19 mouse cellular contexts compared by ENCODE assay signal in genomic region chr11:84258053-84258710, GRCm38 (mm10).
DNase-seq lines count a peak whose midpoint lies in the region; ATAC-seq and TF ChIP-seq lines count a peak whose summit lies in the region.
"Had no signal": no experiment of that assay in that cellular context is flagged by ENCODE, and none has a peak within 500 bp of the region (broad histone marks: within the 10 kb centered on the region; RNA-seq: fewer than 3 reads in every experiment).

No protein-coding gene starts in this region.

- peak; percentile 81 for ATAC-seq in lung, embryonic 14.5 days (ENCODE audit: insufficient read depth)
- peak; percentile 57; the same call in 1 of the 2 replicates for ATAC-seq in liver, embryonic 14.5 days (ENCODE audit: insufficient read depth)
- ATAC-seq in forebrain, embryonic 14.5 days = no peak
- ATAC-seq: forebrain, embryonic 16.5 days had no signal

- H3K9me3 ChIP-seq in lung, embryonic 14.5 days (ENCODE audit: low read depth, low read length) = no peaks in the 10 kb centered on the region
- H3K9me3 ChIP-seq in liver, embryonic 14.5 days (ENCODE audit: control insufficient read depth, low read length) = no peaks in the 10 kb centered on the region
- no peaks in the 10 kb centered on the region for H3K9me3 ChIP-seq in forebrain, embryonic 14.5 days (replicated peaks; ENCODE audit: control insufficient read depth, low read length)
- H3K9me3 ChIP-seq: embryonic facial prominence, embryonic 12.5 days; heart, embryonic 12.5 days; hindbrain, embryonic 10.5 days had no signal

- no peaks in the 10 kb centered on the region for H3K4me1 ChIP-seq in lung, embryonic 14.5 days (ENCODE audit: insufficient read depth)
- no peaks in the 10 kb centered on the region for H3K4me1 ChIP-seq in liver, embryonic 14.5 days (replicated peaks; ENCODE audit: control insufficient read depth in 2 of 2, insufficient read depth in 2 of 2, low read length in 1 of 2)
- H3K4me1 ChIP-seq in forebrain, embryonic 14.5 days (ENCODE audit: control insufficient read depth, insufficient read depth, low read length) = no peaks in the 10 kb centered on the region
- H3K4me1 ChIP-seq: embryonic facial prominence, embryonic 12.5 days; hindbrain, embryonic 10.5 days had no signal

- peaks cover 48% of the 10 kb centered on the region for H3K36me3 ChIP-seq in lung, embryonic 14.5 days (ENCODE audit: insufficient read depth)
- peaks cover 6% of the 10 kb centered on the region for H3K36me3 ChIP-seq in liver, embryonic 14.5 days (replicated peaks; ENCODE audit: control insufficient read depth, insufficient read depth, low read depth)
- H3K36me3 ChIP-seq in forebrain, embryonic 14.5 days (ENCODE audit: control insufficient read depth, insufficient read depth, low read length) = peaks cover 35% of the 10 kb centered on the region

- 70% methylated on average over 4 of the region's 4 CpGs for WGBS in lung, embryonic 14.5 days
- WGBS in liver, embryonic 14.5 days (ENCODE audit: insufficient replicate concordance) = 31% methylated on average over 4 of the region's 4 CpGs
- WGBS in forebrain, embryonic 14.5 days = 84% methylated on average over 4 of the region's 4 CpGs

- H3K4me2 ChIP-seq in lung, embryonic 14.5 days = no peak overlapping the region
- H3K4me2 ChIP-seq in liver, embryonic 14.5 days (ENCODE audit: low read depth) = no peak overlapping the region
- H3K4me2 ChIP-seq in forebrain, embryonic 14.5 days (ENCODE audit: low read length) = no peak overlapping the region
- H3K4me2 ChIP-seq: embryonic facial prominence, embryonic 12.5 days; heart, embryonic 12.5 days; hindbrain, embryonic 14.5 days had no signal

- H3K9ac ChIP-seq in lung, embryonic 14.5 days = no peak overlapping the region
- H3K9ac ChIP-seq in liver, embryonic 14.5 days (replicated peaks) = no peak overlapping the region
- H3K9ac ChIP-seq in forebrain, embryonic 14.5 days (ENCODE audit: low read length) = no peak overlapping the region
- H3K9ac ChIP-seq: embryonic facial prominence, embryonic 12.5 days; heart, embryonic 12.5 days; hindbrain, embryonic 14.5 days had no signal

- DNase-seq in lung, embryonic 14.5 days = peak; percentile 6
- no peak for DNase-seq in lung, postnatal 10 days
- DNase-seq in c-Kit-positive CD71-positive TER-119-negative erythroid progenitor cells, embryonic 14.5 days (ENCODE audit: low read depth) = peak; percentile 15
- peak in 2 of 3 experiments; percentile 6 to 18 for DNase-seq in liver, embryonic 14.5 days (ENCODE audit: low read depth in 3 of 3, low spot score in 3 of 3)
- DNase-seq in forebrain, embryonic 14.5 days (ENCODE audit: low spot score) = no peak
- no peak for DNase-seq in adrenal gland, adult 18-20 months (ENCODE audit: low spot score in 2 of 2)
- DNase-seq: adrenal gland, adult 8-10 months; adrenal gland, postnatal 36 days; cerebellum, adult 11-12 months; cerebellum, adult 9-10 months; cerebellum, postnatal 25 days; gastrocnemius, postnatal 10 days; heart, adult 2 months had no signal

- H3K27ac ChIP-seq in lung, embryonic 14.5 days (ENCODE audit: low read depth) = peak overlapping the region; percentile 81
- H3K27ac ChIP-seq in liver, embryonic 14.5 days = no peak overlapping the region
- H3K27ac ChIP-seq in forebrain, embryonic 14.5 days (ENCODE audit: low read depth, low read length) = no peak overlapping the region
- H3K27ac ChIP-seq: embryonic facial prominence, embryonic 12.5 days; heart, adult 2 months; hindbrain, embryonic 10.5 days; hindbrain, embryonic 14.5 days had no signal

- peak; percentile 63 for TF ChIP-seq EP300 in liver, embryonic 14.5 days (IDR thresholded peaks at IDR 0.05; ENCODE audit: low read depth)

- no peak for TF ChIP-seq CTCF in lung, embryonic 14.5 days (IDR thresholded peaks at IDR 0.05; ENCODE audit: low read depth)
- TF ChIP-seq CTCF in liver, embryonic 14.5 days (IDR thresholded peaks at IDR 0.05; ENCODE audit: low read depth) = no peak

- H3K27me3 ChIP-seq in lung, embryonic 14.5 days (ENCODE audit: insufficient read depth, low read length) = no peaks in the 10 kb centered on the region
- H3K27me3 ChIP-seq in liver, embryonic 14.5 days (ENCODE audit: control insufficient read depth, insufficient read depth, low read length) = no peaks in the 10 kb centered on the region
- no peaks in the 10 kb centered on the region for H3K27me3 ChIP-seq in forebrain, embryonic 14.5 days (replicated peaks; ENCODE audit: control insufficient read depth, insufficient read depth, low read length)
- H3K27me3 ChIP-seq: CH12.LX; embryonic facial prominence, embryonic 12.5 days; heart, embryonic 12.5 days had no signal

- H3K4me3 ChIP-seq in lung, embryonic 14.5 days (ENCODE audit: low read depth, low read length) = no peak overlapping the region
- no peak overlapping the region for H3K4me3 ChIP-seq in liver, embryonic 14.5 days (ENCODE audit: insufficient read depth in 1 of 2, low read depth in 2 of 2, low read length in 2 of 2)
- H3K4me3 ChIP-seq in forebrain, embryonic 14.5 days (ENCODE audit: low read depth, low read length) = no peak overlapping the region
- H3K4me3 ChIP-seq: embryonic facial prominence, embryonic 12.5 days; heart, adult 2 months; heart, embryonic 12.5 days; hindbrain, embryonic 10.5 days had no signal

Comparison
In these comparisons a context has a peak if more than half of its experiments do, and no peak if none do; other contexts are left out.
1. DNase-seq: peak in lung, embryonic 14.5 days (single experiment), c-Kit-positive CD71-positive TER-119-negative erythroid progenitor cells, embryonic 14.5 days (single experiment) and liver, embryonic 14.5 days (2 of 3); none in lung, postnatal 10 days (single experiment), forebrain, embryonic 14.5 days (single experiment) and adrenal gland, adult 18-20 months (0 of 2).